Mouse (Mus musculus) heart, adult 2 months (tissue): ENCODE results near the gene Rab17. TPM values are rescaled to one million over a fixed set of nuclear protein-coding genes. Genes with fewer than 3 reads are reported as not detected.
A peak's percentile ranks its signal among the peaks of the same experiment; 100 is the strongest.

ENCODE experiments used
- DNase-seq, 2 experiments: peaks; one replicate each; pipeline ENCODE4 v3.0.0; 2021
- H3K27ac ChIP-seq: fragments of 200-600 bp; 2 replicates; pipeline ENCODE4 v1.8.1; 2022
- H3K27me3 ChIP-seq: fragments of 200-500 bp; 2 replicates; pipeline ENCODE4 v1.6.1; 2012; ENCODE audit warnings: mild to moderate bottlenecking, low read length, inconsistent platforms, mixed read lengths; ENCODE audit not compliant: control insufficient read depth, insufficient read depth
- H3K36me3 ChIP-seq: fragments of 200-500 bp; 2 replicates; pipeline ENCODE4 v1.6.1; 2012; ENCODE audit warnings: low read length, inconsistent platforms; ENCODE audit not compliant: control insufficient read depth, insufficient read depth
- H3K4me1 ChIP-seq: fragments of 200-500 bp; 2 replicates; pipeline ENCODE4 v1.6.1; 2011; ENCODE audit warnings: low read length; ENCODE audit not compliant: control insufficient read depth, insufficient read depth
- H3K4me3 ChIP-seq: fragments of 200-600 bp; 2 replicates; pipeline ENCODE4 v1.8.1; 2022
- H3K79me2 ChIP-seq: fragments of 200-500 bp; replicated peaks from 2 replicates; pipeline ENCODE4 v1.6.1; 2012; ENCODE audit warnings: mild to moderate bottlenecking, inconsistent platforms, low read length, moderate library complexity, mixed read lengths; ENCODE audit not compliant: control insufficient read depth, insufficient read depth
- H3K9ac ChIP-seq: fragments of 200-500 bp; 2 replicates; pipeline ENCODE4 v1.6.1; 2012; ENCODE audit warnings: low read depth, mild to moderate bottlenecking, control low read depth, inconsistent platforms, low read length, mixed read lengths
- CTCF ChIP-seq: fragments of 200-600 bp; IDR thresholded peaks from 2 replicates; pipeline ENCODE4 v1.8.1; 2022; ENCODE audit warnings: antibody characterized with exemption, mild to moderate bottlenecking, moderate library complexity
- EP300 ChIP-seq: fragments of 200-500 bp; IDR thresholded peaks from 2 replicates; pipeline ENCODE4 v1.6.1; 2011; ENCODE audit warnings: low read depth, low read length, control low read depth; ENCODE audit not compliant: insufficient read depth
- POLR2A ChIP-seq: fragments of 200-500 bp; IDR thresholded peaks from 2 replicates; pipeline ENCODE4 v1.6.1; 2011; ENCODE audit warnings: mild to moderate bottlenecking, low read depth, low read length, control low read depth; ENCODE audit not compliant: insufficient read depth
- WGBS: fragments of 180-500 bp; shearing (Covaris S2); methylation state at CpG from one replicate; pipeline ENCODE4 v1.1.7; 2018; 5-methylcytosine and 5-hydroxymethylcytosine counted together
- intact Hi-C: fragments of 180-260 bp; cut with DNase I; formaldehyde crosslinking; loops from one replicate; pipeline ENCODE4 v1.15.1; 2025
- polyA plus RNA-seq: library from polyadenylated mRNA; depleted of rRNA; stranded (reverse); fragments of >200 nt; gene quantifications from 2 replicates; pipeline ENCODE4 v1.2.3, GENCODE M21; 2012; rRNA removed
- total RNA-seq, 2 experiments: library from RNA; stranded (reverse); gene quantifications; 2 replicates each; pipeline ENCODE4 v1.2.3; 2021

Rab17 gene
- total and polyA plus RNA-seq, 3 experiments = 1.4 to 2.6 (median 1.7) TPM

DNA sequence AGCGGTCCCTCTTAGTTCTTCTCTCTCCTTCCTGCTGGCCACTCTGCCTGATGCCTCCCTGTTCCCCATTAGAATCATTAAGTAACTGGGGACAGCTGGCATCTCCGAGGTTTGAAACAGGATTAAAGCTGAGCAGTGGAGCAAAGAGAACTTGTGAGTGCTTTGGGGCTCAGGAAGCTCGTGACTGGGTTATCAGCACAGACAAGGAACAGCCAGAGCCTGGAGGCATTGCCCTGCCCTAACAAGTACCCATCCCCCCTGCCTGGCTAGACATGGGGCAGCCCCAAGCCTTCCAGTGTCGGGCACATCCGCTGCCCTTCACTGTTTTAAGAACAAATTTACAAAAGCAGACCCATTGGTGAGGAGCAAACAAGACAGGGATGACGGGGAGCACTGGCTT, 52.0 kb downstream of the Rab17 start:
- Histone ChIP-seq H3K27ac (no peak overlapping the region), H3K9ac (no peak overlapping the region), H3K4me1 (peaks cover 3% of the 10 kb centered on the region), H3K79me2 (no peaks in the 10 kb centered on the region), H3K36me3 (no peaks in the 10 kb centered on the region), H3K27me3 (peaks cover 2% of the 10 kb centered on the region; the same call in 1 of the 2 replicates), H3K4me3 (no peak overlapping the region)
- no peak for DNase-seq
- WGBS = 47% methylated on average over 6 of the region's 6 CpGs
- intact Hi-C loops = no loop called here
- no peak for TF ChIP-seq CTCF
- no peak for TF ChIP-seq EP300
- TF ChIP-seq POLR2A = no peak

DNA sequence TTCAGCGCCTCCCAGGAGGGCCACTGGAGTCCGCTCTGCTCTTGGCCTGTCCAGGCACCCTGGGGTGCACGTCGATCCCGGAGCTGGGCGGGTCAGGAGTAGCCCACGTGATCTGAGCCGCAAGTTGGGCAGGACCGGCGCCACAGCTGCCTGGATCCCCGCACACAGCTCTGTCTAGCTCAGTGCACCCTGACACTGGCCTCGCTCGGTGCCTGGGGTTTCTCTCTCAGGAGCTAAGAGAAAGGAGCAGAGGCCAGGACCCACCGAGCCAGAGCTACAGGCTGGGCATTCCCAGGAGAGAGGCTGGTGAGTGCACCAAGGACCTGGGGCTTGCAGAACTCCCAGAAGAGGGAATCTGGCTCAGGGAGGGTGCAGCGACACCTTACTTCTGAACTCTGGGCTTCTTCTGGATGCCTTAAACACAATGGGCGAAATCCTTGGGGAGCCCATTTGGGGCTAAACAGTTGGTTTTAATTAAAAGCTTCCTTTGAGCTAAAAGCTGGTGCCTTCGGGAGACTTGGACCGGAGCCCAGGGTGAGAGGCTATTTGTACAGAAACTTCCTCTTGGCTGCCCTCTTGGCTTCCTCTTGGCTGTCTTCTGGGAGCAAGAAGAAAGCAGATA, 54.4 kb downstream of the Rab17 start, which contains the start of gene Mlph:
Gene Mlph, plus strand, starts transcription at position 138 of the 622 bp plus-strand sequence.
- H3K4me1 ChIP-seq = peaks cover 3% of the 10 kb centered on the region
- no peak within 1 kb of the TSS for H3K27ac ChIP-seq
- DNase-seq = peak; percentile 51 to 55
- TF ChIP-seq POLR2A (no peak), EP300 (no peak), CTCF (no peak)
- H3K4me3 ChIP-seq = 0 out of 2 replicates have a peak within 1 kb of the TSS, but pooled peaks have one; percentile 4
- peak within 1 kb of the TSS; percentile 62 for H3K9ac ChIP-seq
- H3K27me3 ChIP-seq = peaks cover 2% of the 10 kb centered on the region; the same call in 1 of the 2 replicates
- 13% methylated on average over 18 of the region's 18 CpGs for WGBS
- intact Hi-C loops = no loop called here
- H3K79me2 ChIP-seq = no peaks in the 10 kb centered on the region
- H3K36me3 ChIP-seq = no peaks in the 10 kb centered on the region

DNA sequence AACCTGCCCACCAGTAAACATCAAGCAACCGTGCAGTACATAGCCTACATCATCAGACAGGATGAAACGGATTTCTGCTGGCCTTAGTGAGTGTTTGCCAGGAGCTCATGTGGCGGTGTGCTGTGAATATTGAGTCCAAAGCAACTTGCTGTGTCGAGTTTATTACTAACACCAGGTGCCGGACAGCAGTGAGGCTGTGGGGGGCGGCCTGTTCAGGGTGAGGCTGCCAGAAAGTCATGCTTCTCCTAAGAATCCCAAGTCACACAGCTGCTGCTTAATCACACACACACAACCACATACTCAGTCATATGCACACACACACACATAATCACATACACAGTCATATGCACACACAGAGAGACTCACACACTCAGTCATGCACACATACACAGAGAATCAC, 56.2 kb downstream of the Rab17 start:
- Histone ChIP-seq H3K27ac (no peak overlapping the region), H3K9ac (no peak overlapping the region), H3K27me3 (peaks cover 2% of the 10 kb centered on the region; the same call in 1 of the 2 replicates), H3K36me3 (no peaks in the 10 kb centered on the region), H3K79me2 (no peaks in the 10 kb centered on the region), H3K4me1 (peaks cover 3% of the 10 kb centered on the region), H3K4me3 (no peak overlapping the region)
- TF ChIP-seq EP300 (no peak), CTCF (no peak), POLR2A (no peak)
- intact Hi-C loops = no loop called here
- 85% methylated on average over 6 of the region's 6 CpGs for WGBS
- DNase-seq = no peak

GRCm38 (mm10) chr1:90909631-90910152, 59.8 kb downstream of the Rab17 start:
- H3K79me2 ChIP-seq = no peaks in the 10 kb centered on the region
- peak; percentile 72 to 77 for DNase-seq
- peak overlapping the region; percentile 36; the same call in 1 of the 2 replicates for H3K27ac ChIP-seq
- peaks cover under 1% of the 10 kb centered on the region; the same call in 1 of the 2 replicates for H3K27me3 ChIP-seq
- 0 out of 2 replicates have a peak overlapping the region, but pooled peaks have one; percentile 3 for H3K9ac ChIP-seq
- WGBS = 15% methylated on average over 17 of the region's 17 CpGs
- peak overlapping the region; percentile 35 for H3K4me3 ChIP-seq
- no peak for TF ChIP-seq POLR2A
- peak; percentile 65 for TF ChIP-seq CTCF
- no peak for TF ChIP-seq EP300
- H3K4me1 ChIP-seq = no peaks in the 10 kb centered on the region; the same call in 1 of the 2 replicates
- H3K36me3 ChIP-seq = no peaks in the 10 kb centered on the region
- intact Hi-C loops = no loop called here

DNA sequence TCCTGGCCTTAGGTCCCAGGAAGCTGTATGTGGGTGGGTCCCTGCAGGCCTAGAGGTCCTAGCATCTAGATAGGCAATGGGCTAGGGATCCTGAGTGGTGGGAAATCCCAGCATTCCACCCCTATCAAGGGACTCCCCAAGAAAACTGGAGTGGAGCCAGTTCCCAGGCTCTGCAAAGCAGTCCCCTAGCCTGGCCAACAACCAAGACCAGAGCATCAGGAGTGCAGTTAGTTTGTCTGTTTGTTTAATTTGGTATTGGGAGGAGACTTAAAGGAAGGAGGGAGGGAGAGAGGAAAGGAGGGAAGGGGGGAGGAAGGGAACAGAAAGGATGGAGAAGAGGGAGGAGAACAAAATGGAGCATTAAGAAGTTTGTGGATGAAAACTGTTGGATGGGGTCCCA, 60.3 kb downstream of the Rab17 start:
- no peak overlapping the region for H3K4me3 ChIP-seq

More for the DNA sequence above, 60.3 kb downstream of the Rab17 start:
- Histone ChIP-seq H3K27me3 (no peaks in the 10 kb centered on the region), H3K79me2 (no peaks in the 10 kb centered on the region), H3K4me1 (no peaks in the 10 kb centered on the region; the same call in 1 of the 2 replicates), H3K9ac (no peak overlapping the region), H3K27ac (peak overlapping the region; percentile 36; the same call in 1 of the 2 replicates), H3K36me3 (no peaks in the 10 kb centered on the region)
- intact Hi-C loops = no loop called here
- TF ChIP-seq CTCF (no peak), EP300 (no peak), POLR2A (no peak)
- DNase-seq = peak in 1 of 2 experiments; percentile 50

Other genes with a start within 250 kb of the Rab17 start
- gene Col6a3, start 125.7 kb downstream of the Rab17 start, total RNA-seq = 10 to 100 TPM; 15.8 to 35.9 TPM
- gene Col6a3, start 125.7 kb downstream of the Rab17 start, polyA plus RNA-seq = 16.8 and 22.2 TPM in 2 replicates
- 1 to 10 TPM in 1 of 2 experiments, under 1 TPM in 1; 0.73 to 1.1 TPM for gene Mlph, start 54.6 kb downstream of the Rab17 start, total RNA-seq
- gene Mlph, start 54.6 kb downstream of the Rab17 start, polyA plus RNA-seq = 0.44 and 0.72 TPM in 2 replicates
- gene Prlh, start 16.6 kb downstream of the Rab17 start, total RNA-seq = not detected
- gene Prlh, start 16.6 kb downstream of the Rab17 start, polyA plus RNA-seq = not detected in 2 replicates
- gene Lrrfip1, start 29.1 kb upstream of the Rab17 start, total RNA-seq = 10 to 100 TPM; 63.5 to 75.5 TPM
- 32.9 and 44.2 TPM in 2 replicates for gene Lrrfip1, start 29.1 kb upstream of the Rab17 start, polyA plus RNA-seq
- gene Rbm44, start 175.4 kb upstream of the Rab17 start, total RNA-seq = not detected
- gene Rbm44, start 175.4 kb upstream of the Rab17 start, polyA plus RNA-seq = not detected in 2 replicates
- 1 to 10 TPM; 4.5 to 5.8 TPM for gene Ramp1, start 210.2 kb upstream of the Rab17 start, total RNA-seq
- gene Ramp1, start 210.2 kb upstream of the Rab17 start, polyA plus RNA-seq = 9.2 and 20.2 TPM in 2 replicates